Comparison of ENCODE assay signal across 8 mouse cellular contexts in the genomic region with DNA sequence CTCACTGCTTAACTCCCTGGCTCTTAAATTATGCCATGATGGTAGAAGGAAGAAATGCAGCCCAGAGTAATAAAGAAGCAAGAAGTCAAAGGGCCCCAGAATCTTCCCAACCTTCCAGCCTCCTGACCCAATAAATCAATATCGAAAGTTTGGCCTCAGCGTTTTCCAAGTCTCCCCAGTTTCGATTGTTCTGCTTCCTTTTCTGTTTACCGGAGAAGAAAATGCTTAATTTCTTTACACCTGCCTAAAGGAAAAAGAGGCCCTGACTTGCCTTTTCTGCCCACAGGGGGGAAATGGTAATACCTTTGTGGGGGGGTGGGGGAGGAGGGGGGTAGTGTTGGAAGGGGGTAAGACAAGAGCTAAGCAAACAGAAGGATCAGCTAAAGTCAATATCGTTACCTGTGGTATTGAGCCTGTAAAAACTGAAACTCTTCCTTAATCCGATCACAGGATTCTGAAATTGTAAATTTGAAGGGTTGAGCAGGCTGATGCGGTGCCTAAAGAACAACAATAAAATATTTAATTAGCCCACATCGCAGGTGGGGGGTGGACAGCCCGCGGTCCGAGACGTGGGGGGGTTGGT. TPM values are rescaled to one million over a fixed set of nuclear protein-coding genes. Genes with fewer than 3 reads are reported as not detected.
DNase-seq lines count a peak whose midpoint lies in the region; ATAC-seq and TF ChIP-seq lines count a peak whose summit lies in the region.

No protein-coding gene starts in this region.

- peaks cover 3% of the 10 kb centered on the region; the same call in 1 of the 2 replicates for H3K36me3 ChIP-seq in kidney, embryonic 14.5 days (ENCODE audit: control insufficient read depth, insufficient read depth, low read length)
- peaks cover 8% of the 10 kb centered on the region; the same call in 1 of the 2 replicates for H3K36me3 ChIP-seq in heart, postnatal 0 days (replicated peaks; ENCODE audit: control insufficient read depth, insufficient read depth, low read length)
- no peaks in the 10 kb centered on the region for H3K36me3 ChIP-seq in midbrain, embryonic 11.5 days (ENCODE audit: control insufficient read depth, insufficient read depth, low read length)

- H3K9me3 ChIP-seq in kidney, embryonic 14.5 days (ENCODE audit: control insufficient read depth, low read length): no peaks in the 10 kb centered on the region
- no peaks in the 10 kb centered on the region for H3K9me3 ChIP-seq in heart, postnatal 0 days (replicated peaks; ENCODE audit: control insufficient read depth, low read length)
- no peaks in the 10 kb centered on the region for H3K9me3 ChIP-seq in midbrain, embryonic 11.5 days (ENCODE audit: control insufficient read depth, low read length)

- no peak for TF ChIP-seq EP300 in heart, postnatal 0 days (IDR thresholded peaks at IDR 0.05; ENCODE audit: low read depth)

- WGBS in kidney, embryonic 14.5 days: under 1% methylated on average over 9 of the region's 12 CpGs
- WGBS in heart, postnatal 0 days: 3% methylated on average over 12 of the region's 12 CpGs
- 0% methylated on average over 12 of the region's 12 CpGs for WGBS in midbrain, embryonic 11.5 days

- H3K4me1 ChIP-seq in kidney, embryonic 14.5 days (ENCODE audit: control insufficient read depth, insufficient read depth, low read length): peaks cover 9% of the 10 kb centered on the region; the same call in 1 of the 2 replicates
- H3K4me1 ChIP-seq in heart, postnatal 0 days (ENCODE audit: control insufficient read depth, insufficient read depth): peaks cover 7% of the 10 kb centered on the region; the same call in 1 of the 2 replicates
- peaks cover 21% of the 10 kb centered on the region for H3K4me1 ChIP-seq in midbrain, embryonic 11.5 days (ENCODE audit: control insufficient read depth, insufficient read depth, low read length)

- TF ChIP-seq CTCF in brain, embryonic 14.5 days (IDR thresholded peaks at IDR 0.05; ENCODE audit: borderline replicate concordance, extremely low read depth, insufficient read depth, insufficient read length): no peak
- no peak for TF ChIP-seq CTCF in heart, postnatal 0 days (IDR thresholded peaks at IDR 0.05; ENCODE audit: low read depth)

- peak overlapping the region; percentile 93 for H3K9ac ChIP-seq in kidney, embryonic 14.5 days (ENCODE audit: low read depth, low read length)
- peak overlapping the region; percentile 88 for H3K9ac ChIP-seq in heart, postnatal 0 days (replicated peaks; ENCODE audit: low read depth, low read length)
- H3K9ac ChIP-seq in midbrain, embryonic 11.5 days (ENCODE audit: low read length): peak overlapping the region; percentile 94

- ATAC-seq in kidney, embryonic 14.5 days (ENCODE audit: low FRiP score, low TSS enrichment): no peak
- ATAC-seq in heart, postnatal 0 days (ENCODE audit: insufficient read depth, low read depth): no peak
- no peak for ATAC-seq in midbrain, embryonic 11.5 days (ENCODE audit: low FRiP score)

- H3K27me3 ChIP-seq in kidney, embryonic 14.5 days (ENCODE audit: control insufficient read depth, insufficient read depth, low read length): no peaks in the 10 kb centered on the region
- H3K27me3 ChIP-seq in heart, postnatal 0 days (ENCODE audit: control insufficient read depth, insufficient read depth, low read length): no peaks in the 10 kb centered on the region
- peaks cover 7% of the 10 kb centered on the region; the same call in 1 of the 2 replicates for H3K27me3 ChIP-seq in midbrain, embryonic 11.5 days (ENCODE audit: control insufficient read depth, insufficient read depth, low read length)

- H3K27ac ChIP-seq in kidney, embryonic 14.5 days (ENCODE audit: low read depth, low read length): peak overlapping the region; percentile 95
- peak overlapping the region; percentile 88 for H3K27ac ChIP-seq in heart, postnatal 0 days (ENCODE audit: low read depth)
- peak overlapping the region; percentile 94 for H3K27ac ChIP-seq in midbrain, embryonic 11.5 days (ENCODE audit: low read depth, low read length)

- peak overlapping the region; percentile 59 for H3K4me2 ChIP-seq in kidney, embryonic 14.5 days (replicated peaks; ENCODE audit: low read depth, low read length)
- peak overlapping the region; percentile 82 for H3K4me2 ChIP-seq in heart, postnatal 0 days (ENCODE audit: low read depth, low read length)
- peak overlapping the region; percentile 65 for H3K4me2 ChIP-seq in midbrain, embryonic 11.5 days

- DNase-seq in kidney, postnatal 4 days: no peak
- peak; percentile 33 for DNase-seq in brain, embryonic 14.5 days (ENCODE audit: low read depth)
- peak; percentile 23 for DNase-seq in heart, postnatal 0 days (ENCODE audit: low spot score)
- DNase-seq in midbrain, embryonic 11.5 days (ENCODE audit: low spot score, missing footprints): no peak
- DNase-seq in retina, postnatal 1 day: no peak
- no peak for DNase-seq in layer of hippocampus, adult 8-10 months (ENCODE audit: low spot score in 2 of 2)
- no peak for DNase-seq in gastrocnemius, postnatal 14 days

- intact Hi-C loops in gastrocnemius, postnatal 14 days (cut with DNase I; ENCODE audit: low total_unique reads): no loop called here

- TF ChIP-seq POLR2A in brain, embryonic 14.5 days (IDR thresholded peaks at IDR 0.05; ENCODE audit: borderline replicate concordance, extremely low read depth, insufficient read depth, insufficient read length, poor library complexity, severe bottlenecking): no peak

- H3K4me3 ChIP-seq in kidney, embryonic 14.5 days (ENCODE audit: low read length): peak overlapping the region; percentile 77
- H3K4me3 ChIP-seq in heart, postnatal 0 days (ENCODE audit: low read depth, low read length): peak overlapping the region; percentile 76
- peak overlapping the region; percentile 92 for H3K4me3 ChIP-seq in midbrain, embryonic 11.5 days (ENCODE audit: low read depth, low read length)

RNA-seq across cellular contexts. Expression of a gene that starts 1.4 kb away (rescaled TPM):
- polyA plus RNA-seq in kidney, embryonic 14.5 days (2014; fragmentation: Nextera tagmentation; extraction: Ambion mirVana): 16.5 and 20.7 TPM in 2 replicates
- 50.3 and 56.5 TPM in 2 replicates for polyA plus RNA-seq in brain, embryonic 14.5 days (2012; rRNA removed)
- 13.8 and 18.1 TPM in 2 replicates for total RNA-seq in heart, postnatal 0 days (2014; rRNA removed; ENCODE audit: low replicate concordance)
- polyA plus RNA-seq in heart, postnatal 0 days (2015; fragmentation: Nextera tagmentation; extraction: Ambion mirVana): 3.4 and 4.0 TPM in 2 replicates
- polyA plus RNA-seq in midbrain, embryonic 11.5 days (2014; fragmentation: Nextera tagmentation; extraction: Ambion mirVana): 36.5 and 38.8 TPM in 2 replicates
- total RNA-seq in layer of hippocampus, adult 8-10 months (2022): 10 to 100 TPM; 42.1 to 45.0 (median 43.4) TPM
- total RNA-seq in gastrocnemius, postnatal 14 days (2021): 10 to 100 TPM; 14.6 to 25.9 TPM

Comparison
In these comparisons a context has a peak if more than half of its experiments do, and no peak if none do; other contexts are left out.
1. DNase-seq: peak in brain, embryonic 14.5 days (single experiment) and heart, postnatal 0 days (single experiment); none in kidney, postnatal 4 days (0 of 2), midbrain, embryonic 11.5 days (single experiment), retina, postnatal 1 day (single experiment), layer of hippocampus, adult 8-10 months (0 of 2) and gastrocnemius, postnatal 14 days (single experiment).
2. Peak in every context shown above with its lines, with median percentiles within 50 percentile points of each other: H3K27ac ChIP-seq, H3K4me2 ChIP-seq, H3K4me3 ChIP-seq and H3K9ac ChIP-seq.